Mouse (Mus musculus): ENCODE measurements around the gene Lyg1. TPM values are rescaled to one million over a fixed set of nuclear protein-coding genes. Genes with fewer than 3 reads are reported as not detected.

Lyg1 gene
- polyA plus RNA-seq (2016; fragmentation: Nextera tagmentation; extraction: Ambion mirVana), result not detected in 2 replicates

- 83% methylated on average over 5 of the region's 5 CpGs for WGBS
- ATAC-seq (ENCODE audit: insufficient number of reproducible peaks, insufficient read depth, low FRiP score, low TSS enrichment), result no peak
- Histone ChIP-seq H3K9me3 (no peaks in the 10 kb centered on the region), H3K4me2 (replicated peaks) (no peak within 1 kb of the TSS), H3K4me1 (no peaks in the 10 kb centered on the region), H3K27me3 (no peaks in the 10 kb centered on the region), H3K36me3 (no peaks in the 10 kb centered on the region), H3K27ac (no peak within 1 kb of the TSS), H3K9ac (no peak within 1 kb of the TSS), H3K4me3 (no peak within 1 kb of the TSS)
Measured at GRCm38 (mm10) chr1:37957659-37958058, at the start of gene Lyg1. TSS of gene Lyg1 (minus strand) at chr1:37957759.

GRCm38 (mm10) chr1:38006741-38007140 is 49.2 kb upstream of the Lyg1 start:
- no peaks in the 10 kb centered on the region for H3K4me1 ChIP-seq
- H3K9me3 ChIP-seq, result no peaks in the 10 kb centered on the region
- no peak for ATAC-seq (ENCODE audit: insufficient number of reproducible peaks, insufficient read depth, low FRiP score, low TSS enrichment)
- H3K4me2 ChIP-seq (replicated peaks), result no peak overlapping the region
- no peak overlapping the region for H3K9ac ChIP-seq
- no peak overlapping the region for H3K27ac ChIP-seq
- 71% methylated on average over 3 of the region's 3 CpGs for WGBS
- no peaks in the 10 kb centered on the region for H3K36me3 ChIP-seq
- no peak overlapping the region for H3K4me3 ChIP-seq
- H3K27me3 ChIP-seq, result no peaks in the 10 kb centered on the region

GRCm38 (mm10) chr1:38003046-38003445 is 45.5 kb upstream of the Lyg1 start:
- H3K9me3 ChIP-seq, result no peaks in the 10 kb centered on the region
- no peaks in the 10 kb centered on the region for H3K36me3 ChIP-seq
- no peak overlapping the region for H3K4me3 ChIP-seq
- no peak overlapping the region for H3K4me2 ChIP-seq (replicated peaks)
- H3K27ac ChIP-seq, result no peak overlapping the region
- no peaks in the 10 kb centered on the region for H3K27me3 ChIP-seq
- H3K9ac ChIP-seq, result no peak overlapping the region
- 89% methylated on average over 3 of the region's 3 CpGs for WGBS
- no peak for ATAC-seq (ENCODE audit: insufficient number of reproducible peaks, insufficient read depth, low FRiP score, low TSS enrichment)
- peaks cover 10% of the 10 kb centered on the region for H3K4me1 ChIP-seq

- no peaks in the 10 kb centered on the region for H3K9me3 ChIP-seq
- ATAC-seq (ENCODE audit: insufficient number of reproducible peaks, insufficient read depth, low FRiP score, low TSS enrichment), result no peak
- H3K9ac ChIP-seq, result no peak overlapping the region
- WGBS, result 95% methylated on average over 9 of the region's 9 CpGs
- H3K27me3 ChIP-seq, result no peaks in the 10 kb centered on the region
- H3K4me1 ChIP-seq, result peaks cover 10% of the 10 kb centered on the region
- H3K4me2 ChIP-seq (replicated peaks), result no peak overlapping the region
- H3K36me3 ChIP-seq, result no peaks in the 10 kb centered on the region
- H3K27ac ChIP-seq, result no peak overlapping the region
- H3K4me3 ChIP-seq, result no peak overlapping the region
Measured at GRCm38 (mm10) chr1:38001956-38002355, 44.4 kb upstream of the Lyg1 start.

- Histone ChIP-seq H3K27me3 (no peaks in the 10 kb centered on the region), H3K9ac (no peak overlapping the region), H3K4me3 (no peak overlapping the region), H3K4me1 (peaks cover 16% of the 10 kb centered on the region), H3K9me3 (no peaks in the 10 kb centered on the region), H3K4me2 (replicated peaks) (no peak overlapping the region), H3K36me3 (no peaks in the 10 kb centered on the region), H3K27ac (no peak overlapping the region)
- WGBS, result 91% methylated on average over 8 of the region's 8 CpGs
- no peak for ATAC-seq (ENCODE audit: insufficient number of reproducible peaks, insufficient read depth, low FRiP score, low TSS enrichment)
Measured at GRCm38 (mm10) chr1:38000844-38001243, 43.3 kb upstream of the Lyg1 start.

GRCm38 (mm10) chr1:37999552-37999951 is 42.0 kb upstream of the Lyg1 start:
- WGBS, result 80% methylated on average over 3 of the region's 3 CpGs
- H3K36me3 ChIP-seq, result peaks cover 9% of the 10 kb centered on the region
- no peaks in the 10 kb centered on the region for H3K9me3 ChIP-seq
- ATAC-seq (ENCODE audit: insufficient number of reproducible peaks, insufficient read depth, low FRiP score, low TSS enrichment), result no peak
- 0 out of 2 replicates have a peak overlapping the region, but pooled peaks have one; percentile 6 for H3K4me3 ChIP-seq
- peaks cover 16% of the 10 kb centered on the region for H3K4me1 ChIP-seq
- no peaks in the 10 kb centered on the region for H3K27me3 ChIP-seq
- H3K27ac ChIP-seq, result no peak overlapping the region
- no peak overlapping the region for H3K9ac ChIP-seq
- 0 out of 2 replicates have a peak overlapping the region, but pooled peaks have one; percentile 19 for H3K4me2 ChIP-seq (replicated peaks)

GRCm38 (mm10) chr1:37998371-37999199 is 41.0 kb upstream of the Lyg1 start:
- Histone ChIP-seq H3K9ac (peak overlapping the region; percentile 96), H3K4me2 (replicated peaks) (peak overlapping the region; percentile 87), H3K9me3 (no peaks in the 10 kb centered on the region), H3K4me1 (peaks cover 16% of the 10 kb centered on the region), H3K27ac (peak overlapping the region; percentile 92), H3K36me3 (peaks cover 18% of the 10 kb centered on the region), H3K27me3 (no peaks in the 10 kb centered on the region), H3K4me3 (peak overlapping the region; percentile 93)
- ATAC-seq (ENCODE audit: insufficient number of reproducible peaks, insufficient read depth, low FRiP score, low TSS enrichment), result peak; percentile 8; the same call in 1 of the 2 replicates
- WGBS, result 4% methylated on average over 47 of the region's 47 CpGs

GRCm38 (mm10) chr1:37997867-37998266 is 40.3 kb upstream of the Lyg1 start, which contains the start of the genes Txndc9 and Eif5b:
TSS of gene Txndc9 (minus strand) at chr1:37997893.
TSS of gene Eif5b (plus strand) at chr1:37998010.
- H3K9ac ChIP-seq, result peak within 1 kb of the TSS; percentile 96
- peak within 1 kb of the TSS; percentile 92 for H3K27ac ChIP-seq
- WGBS, result under 1% methylated on average over 50 of the region's 50 CpGs
- H3K9me3 ChIP-seq, result no peaks in the 10 kb centered on the region
- no peaks in the 10 kb centered on the region for H3K27me3 ChIP-seq
- peak; percentile 97 for ATAC-seq (ENCODE audit: insufficient number of reproducible peaks, insufficient read depth, low FRiP score, low TSS enrichment)
- H3K4me3 ChIP-seq, result peak within 1 kb of the TSS; percentile 93
- H3K4me1 ChIP-seq, result peaks cover 16% of the 10 kb centered on the region
- peak within 1 kb of the TSS; percentile 87 for H3K4me2 ChIP-seq (replicated peaks)
- H3K36me3 ChIP-seq, result peaks cover 24% of the 10 kb centered on the region

GRCm38 (mm10) chr1:37996877-37997484 is 39.4 kb upstream of the Lyg1 start:
- Histone ChIP-seq H3K9ac (peak overlapping the region; percentile 73), H3K9me3 (no peaks in the 10 kb centered on the region), H3K4me3 (peak overlapping the region; percentile 93), H3K4me2 (replicated peaks) (peak overlapping the region; percentile 87), H3K27ac (peak overlapping the region; percentile 92), H3K27me3 (no peaks in the 10 kb centered on the region), H3K36me3 (peaks cover 32% of the 10 kb centered on the region), H3K4me1 (peaks cover 16% of the 10 kb centered on the region)
- peak; percentile 94 for ATAC-seq (ENCODE audit: insufficient number of reproducible peaks, insufficient read depth, low FRiP score, low TSS enrichment)
- WGBS, result under 1% methylated on average over 42 of the region's 42 CpGs

- H3K9ac ChIP-seq, result peak overlapping the region; percentile 73
- H3K27ac ChIP-seq, result no peak overlapping the region
- H3K4me1 ChIP-seq, result peaks cover 16% of the 10 kb centered on the region
- peak overlapping the region; percentile 87 for H3K4me2 ChIP-seq (replicated peaks)
- H3K27me3 ChIP-seq, result no peaks in the 10 kb centered on the region
- 47% methylated on average over 3 of the region's 3 CpGs for WGBS
- peaks cover 39% of the 10 kb centered on the region for H3K36me3 ChIP-seq
- no peaks in the 10 kb centered on the region for H3K9me3 ChIP-seq
- H3K4me3 ChIP-seq, result peak overlapping the region; percentile 93
- ATAC-seq (ENCODE audit: insufficient number of reproducible peaks, insufficient read depth, low FRiP score, low TSS enrichment), result no peak
Measured at GRCm38 (mm10) chr1:37996226-37996625, 38.7 kb upstream of the Lyg1 start.

GRCm38 (mm10) chr1:37987856-37988255 is 30.3 kb upstream of the Lyg1 start:
- Histone ChIP-seq H3K4me3 (no peak overlapping the region), H3K27me3 (no peaks in the 10 kb centered on the region), H3K9ac (no peak overlapping the region), H3K9me3 (no peaks in the 10 kb centered on the region), H3K27ac (no peak overlapping the region), H3K4me1 (no peaks in the 10 kb centered on the region), H3K4me2 (replicated peaks) (no peak overlapping the region), H3K36me3 (peaks cover 71% of the 10 kb centered on the region)
- WGBS, result 86% methylated on average over 5 of the region's 5 CpGs
- ATAC-seq (ENCODE audit: insufficient number of reproducible peaks, insufficient read depth, low FRiP score, low TSS enrichment), result no peak

Data from embryonic facial prominence, embryonic 12.5 days (tissue).